Mouse (Mus musculus) MEL (cell line): ENCODE measurements around the gene Car4. TPM values are rescaled to one million over a fixed set of nuclear protein-coding genes. Genes with fewer than 3 reads are reported as not detected.

Experiments used
- CHD1 ChIP-seq: IDR thresholded peaks from 2 replicates; pipeline ENCODE4 v1.6.1; 2012; ENCODE audit warnings: low read depth, mild to moderate bottlenecking, inconsistent platforms, low read length, improper control_type of control experiment
- E2F4 ChIP-seq: IDR thresholded peaks from 2 replicates; pipeline ENCODE4 v1.6.1; 2011; ENCODE audit warnings: low read depth, low read length, improper control_type of control experiment, borderline replicate concordance
- ELF1 ChIP-seq: IDR thresholded peaks from 2 replicates; pipeline ENCODE4 v1.6.1; 2014; ENCODE audit warnings: low read depth, mild to moderate bottlenecking, inconsistent platforms, low read length, improper control_type of control experiment, moderate library complexity
- GABPA ChIP-seq: IDR thresholded peaks from 2 replicates; pipeline ENCODE4 v1.6.1; 2012; ENCODE audit warnings: low read depth, mild to moderate bottlenecking, inconsistent platforms, low read length, improper control_type of control experiment, moderate library complexity
- GATA1 ChIP-seq: IDR thresholded peaks from 2 replicates; pipeline ENCODE4 v1.6.1; 2011; ENCODE audit warnings: low read depth, low read length, improper control_type of control experiment
- HCFC1 ChIP-seq: IDR thresholded peaks from 2 replicates; pipeline ENCODE4 v1.6.1; 2012; ENCODE audit warnings: low read depth, mild to moderate bottlenecking, inconsistent platforms, low read length, improper control_type of control experiment, moderate library complexity
- JUND ChIP-seq: IDR thresholded peaks from 2 replicates; pipeline ENCODE4 v1.6.1; 2011; ENCODE audit warnings: low read depth, mild to moderate bottlenecking, improper control_type of control experiment, low read length
- MAFK ChIP-seq: IDR thresholded peaks from 2 replicates; pipeline ENCODE4 v1.6.1; 2011; ENCODE audit warnings: low read depth, mild to moderate bottlenecking, low read length, improper control_type of control experiment, borderline replicate concordance
- MAZ ChIP-seq: IDR thresholded peaks from 2 replicates; pipeline ENCODE4 v1.6.1; 2012; ENCODE audit warnings: low read depth, mild to moderate bottlenecking, inconsistent platforms, low read length, improper control_type of control experiment
- MEF2A ChIP-seq: IDR thresholded peaks from 2 replicates; pipeline ENCODE4 v1.6.1; 2014; ENCODE audit warnings: low read depth, mild to moderate bottlenecking, inconsistent platforms, low read length, improper control_type of control experiment; ENCODE audit not compliant: poor library complexity, insufficient replicate concordance, severe bottlenecking; ENCODE audit errors: extremely low read depth
- MXI1 ChIP-seq: IDR thresholded peaks from 2 replicates; pipeline ENCODE4 v1.6.1; 2011; ENCODE audit warnings: mild to moderate bottlenecking, low read depth, low read length, improper control_type of control experiment
- MYB ChIP-seq: IDR thresholded peaks from 2 replicates; pipeline ENCODE4 v1.6.1; 2011; ENCODE audit warnings: mild to moderate bottlenecking, low read depth, low read length, improper control_type of control experiment
- MYC ChIP-seq: IDR thresholded peaks from 2 replicates; pipeline ENCODE4 v1.6.1; 2011; ENCODE audit warnings: low read depth, mild to moderate bottlenecking, low read length, improper control_type of control experiment, moderate library complexity
- NELFE ChIP-seq: IDR thresholded peaks from 2 replicates; pipeline ENCODE4 v1.6.1; 2011; ENCODE audit warnings: low read depth, low read length, improper control_type of control experiment
- NRF1 ChIP-seq: IDR thresholded peaks from 2 replicates; pipeline ENCODE4 v1.6.1; 2014; ENCODE audit warnings: low read depth, mild to moderate bottlenecking, inconsistent platforms, low read length, improper control_type of control experiment, moderate library complexity; ENCODE audit not compliant: poor library complexity, insufficient read depth, severe bottlenecking
- POLR2A ChIP-seq, 2 experiments: IDR thresholded peaks; 2 replicates each; pipeline ENCODE4 v1.6.1; 2011 to 2012; ENCODE audit warnings: low read length in 2 of 2, mild to moderate bottlenecking in 2 of 2, control low read depth in 1 of 2, improper control_type of control experiment in 1 of 2, low read depth in 1 of 2, moderate library complexity in 1 of 2; ENCODE audit not compliant: control insufficient read depth in 1 of 2, insufficient read depth in 1 of 2, poor library complexity in 1 of 2
- RAD21 ChIP-seq: IDR thresholded peaks from 2 replicates; pipeline ENCODE4 v1.6.1; 2011; ENCODE audit warnings: mild to moderate bottlenecking, low read depth, low read length, improper control_type of control experiment
- SIN3A ChIP-seq: IDR thresholded peaks from 2 replicates; pipeline ENCODE4 v1.6.1; 2012; ENCODE audit warnings: low read length, improper control_type of control experiment, inconsistent platforms
- SMC3 ChIP-seq: IDR thresholded peaks from 2 replicates; pipeline ENCODE4 v1.6.1; 2011; ENCODE audit warnings: low read depth, low read length, improper control_type of control experiment
- TAL1 ChIP-seq: IDR thresholded peaks from 2 replicates; pipeline ENCODE4 v1.6.1; 2012; ENCODE audit warnings: mild to moderate bottlenecking, inconsistent platforms, low read length, moderate library complexity, mixed read lengths
- TCF12 ChIP-seq: IDR thresholded peaks from 2 replicates; pipeline ENCODE4 v1.6.1; 2014; ENCODE audit warnings: low read depth, mild to moderate bottlenecking, inconsistent platforms, low read length, improper control_type of control experiment, moderate library complexity
- USF1 ChIP-seq: IDR thresholded peaks from 2 replicates; pipeline ENCODE4 v1.6.1; 2014; ENCODE audit warnings: low read depth, mild to moderate bottlenecking, inconsistent platforms, low read length, improper control_type of control experiment, moderate library complexity
- USF2 ChIP-seq, 2 experiments: IDR thresholded peaks; 2 replicates each; pipeline ENCODE4 v1.6.1; 2011 to 2012; ENCODE audit warnings: improper control_type of control experiment in 2 of 2, low read length in 2 of 2, borderline replicate concordance in 1 of 2, inconsistent platforms in 1 of 2, low read depth in 1 of 2, mild to moderate bottlenecking in 1 of 2; ENCODE audit not compliant: insufficient read depth in 1 of 2
- ZC3H11A ChIP-seq: IDR thresholded peaks from 2 replicates; pipeline ENCODE4 v1.6.1; 2012; ENCODE audit warnings: low read depth, mild to moderate bottlenecking, inconsistent platforms, low read length, improper control_type of control experiment
- ZKSCAN1 ChIP-seq: IDR thresholded peaks from 2 replicates; pipeline ENCODE4 v1.6.1; 2012; ENCODE audit warnings: low read depth, mild to moderate bottlenecking, inconsistent platforms, low read length, improper control_type of control experiment, moderate library complexity
- polyA plus RNA-seq, 2 experiments: library from polyadenylated mRNA; stranded (reverse) in 1 of 2; unstranded in 1 of 2; fragments of >175 nt in 1 of 2; fragments of >200 nt in 1 of 2; gene quantifications; 2 replicates each; pipeline versions ENCODE4 v1.2.1 to v1.2.4; 2012; ENCODE audit warnings: low replicate concordance in 2 of 2, low read depth in 1 of 2; ENCODE audit not compliant: insufficient read length in 2 of 2, insufficient read depth in 1 of 2, missing spikeins in 1 of 2
- total RNA-seq: library from RNA; depleted of rRNA; stranded (reverse); fragments of 300-350 nt; gene quantifications from 2 replicates; pipeline ENCODE4 v1.2.3, GENCODE M21; 2012

Gene Car4
- total and polyA plus RNA-seq, 3 experiments = not detected

DNA sequence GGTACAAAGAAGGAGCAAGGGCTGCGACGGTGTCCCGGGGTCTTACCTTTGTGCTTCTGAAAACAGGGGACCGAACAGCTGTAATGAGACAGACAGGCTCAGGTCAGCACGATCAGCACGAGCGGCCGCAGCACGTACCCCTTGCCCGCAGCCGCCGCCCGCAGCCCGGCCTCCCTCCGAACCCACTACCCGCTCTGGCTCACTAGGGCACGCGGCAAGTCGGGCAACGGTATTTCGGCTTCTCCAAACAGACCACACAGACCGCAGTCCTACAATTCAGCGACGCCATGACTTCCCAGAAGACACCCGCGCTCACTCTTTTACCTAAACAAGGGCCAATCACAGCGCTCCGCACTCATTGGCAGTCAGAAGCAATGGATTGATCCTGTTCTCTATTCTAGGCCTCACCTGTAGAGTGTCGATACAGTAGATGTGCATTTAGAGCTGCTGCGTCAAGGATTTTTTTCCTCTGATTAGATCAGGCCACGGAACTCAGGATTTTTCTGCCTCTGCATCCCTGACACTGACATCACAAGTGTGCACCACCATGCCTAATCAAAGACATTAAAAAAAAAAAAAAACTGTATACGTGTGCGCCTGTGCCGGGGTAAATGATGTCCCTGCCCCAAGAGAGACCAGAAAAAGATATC is 41.4 kb upstream of the Car4 start, which contains the start of gene Znhit3 (continued):
- TF ChIP-seq JUND (peak; percentile 80; the same call in 1 of the 2 replicates), GABPA (no peak), ELF1 (peak; percentile 73; the same call in 1 of the 2 replicates), MAZ (no peak; the same call in 1 of the 2 replicates), GATA1 (peak; percentile 3; the same call in 1 of the 2 replicates), POLR2A (IDR thresholded peaks at IDR 0.05; ENCODE audit: control insufficient read depth in 1 of 2, insufficient read depth in 1 of 2, low read depth in 1 of 2, low read length in 2 of 2, poor library complexity in 1 of 2) (peak; percentile 85 to 94), TAL1 (no peak), USF2 (IDR thresholded peaks at IDR 0.05; ENCODE audit: borderline replicate concordance in 1 of 2, insufficient read depth in 1 of 2, low read depth in 1 of 2, low read length in 2 of 2) (no peak), RAD21 (no peak), HCFC1 (peak; percentile 98), MXI1 (peak; percentile 96), TCF12 (peak; percentile 50), SMC3 (no peak), NELFE (peak; percentile 83), NRF1 (peak; percentile 17; the same call in 1 of the 2 replicates), MAFK (no peak), MYB (no peak), ZKSCAN1 (no peak), MEF2A (no peak), SIN3A (peak; percentile 100), MYC (peak; percentile 84), E2F4 (no peak), USF1 (no peak), CHD1 (no peak), ZC3H11A (no peak)
